In genomic region chr6:108784056-108784455, GRCm38 (mm10) we compare ENCODE assay signal across 8 mouse cellular contexts. TPM values are rescaled to one million over a fixed set of nuclear protein-coding genes. Genes with fewer than 3 reads are reported as not detected.
DNase-seq lines count a peak whose midpoint lies in the region; ATAC-seq and TF ChIP-seq lines count a peak whose summit lies in the region.

No protein-coding gene starts in this region.

- peak overlapping the region; percentile 77 for H3K4me2 ChIP-seq in hindbrain, embryonic 16.5 days (ENCODE audit: low read length)

- peak overlapping the region; percentile 96 for H3K4me3 ChIP-seq in testis, adult 2 months (ENCODE audit: control insufficient read depth, low read depth, low read length)
- H3K4me3 ChIP-seq in brown adipose tissue, adult 24 weeks (ENCODE audit: insufficient read depth, low read depth, low read length): peak overlapping the region; percentile 88
- H3K4me3 ChIP-seq in hindbrain, embryonic 16.5 days (ENCODE audit: low read length): peak overlapping the region; percentile 100

- ATAC-seq in hindbrain, embryonic 16.5 days: no peak

- TF ChIP-seq POLR2A in testis, adult 2 months (IDR thresholded peaks at IDR 0.05; ENCODE audit: control insufficient read depth, low read depth, low read length): no peak

- DNase-seq in testis, postnatal 14 days (ENCODE audit: low spot score): no peak
- peak; percentile 83 for DNase-seq in lung, postnatal 25 days (ENCODE audit: low spot score)
- DNase-seq in left cerebral cortex, adult 9 months (ENCODE audit: low spot score in 2 of 2): no peak
- no peak for DNase-seq in ovary, adult 18-20 months (ENCODE audit: low spot score)
- no peak for DNase-seq in cerebellum, postnatal 4 days (ENCODE audit: low spot score in 2 of 2)

- no peak for TF ChIP-seq CTCF in testis, adult 2 months (IDR thresholded peaks at IDR 0.05; ENCODE audit: control insufficient read depth, insufficient read depth, insufficient replicate concordance, low read depth, low read length)

- WGBS in hindbrain, embryonic 16.5 days: 31% methylated on average over 11 of the region's 11 CpGs

- peak overlapping the region; percentile 97 for H3K9ac ChIP-seq in hindbrain, embryonic 16.5 days (ENCODE audit: low read depth, low read length)

- no peaks in the 10 kb centered on the region for H3K36me3 ChIP-seq in testis, adult 2 months (ENCODE audit: control insufficient read depth, insufficient read depth, low read length)
- H3K36me3 ChIP-seq in hindbrain, embryonic 16.5 days (ENCODE audit: control insufficient read depth, insufficient read depth, low read length): no peaks in the 10 kb centered on the region

- no peak overlapping the region; the same call in 1 of the 2 replicates for H3K27ac ChIP-seq in testis, adult 2 months (ENCODE audit: control insufficient read depth, insufficient read depth, low read depth, low read length)
- no peak overlapping the region for H3K27ac ChIP-seq in brown adipose tissue, adult 24 weeks (replicated peaks; ENCODE audit: low read depth, low read length)
- no peak overlapping the region for H3K27ac ChIP-seq in hindbrain, embryonic 16.5 days (ENCODE audit: low read depth, low read length)

- H3K4me1 ChIP-seq in testis, adult 2 months (ENCODE audit: control insufficient read depth, insufficient read depth, low read length): peaks cover 12% of the 10 kb centered on the region
- H3K4me1 ChIP-seq in brown adipose tissue, adult 24 weeks (ENCODE audit: control insufficient read depth, insufficient read depth, insufficient read length, low read length): peaks cover 17% of the 10 kb centered on the region
- peaks cover 22% of the 10 kb centered on the region for H3K4me1 ChIP-seq in hindbrain, embryonic 16.5 days (ENCODE audit: control insufficient read depth, insufficient read depth, low read depth, low read length)

- H3K9me3 ChIP-seq in hindbrain, embryonic 16.5 days (ENCODE audit: control insufficient read depth, low read length): no peaks in the 10 kb centered on the region

- H3K27me3 ChIP-seq in testis, adult 2 months (ENCODE audit: control insufficient read depth, insufficient read depth, low read length): no peaks in the 10 kb centered on the region
- no peaks in the 10 kb centered on the region for H3K27me3 ChIP-seq in hindbrain, embryonic 16.5 days (replicated peaks; ENCODE audit: control insufficient read depth, insufficient read depth, low read length)

RNA-seq across cellular contexts. Expression of gene Arl8b, which starts 1.2 kb away (rescaled TPM):
- polyA plus RNA-seq in testis, adult 2 months (2012; rRNA removed): 26.0 and 37.0 TPM in 2 replicates
- polyA plus RNA-seq in brown adipose tissue, adult 24 weeks (2012; ENCODE audit: insufficient read depth, insufficient read length, missing spikeins): 66.3 and 96.4 TPM in 2 replicates
- 108 and 113 TPM in 2 replicates for polyA plus RNA-seq in hindbrain, embryonic 16.5 days (2015; fragmentation: Nextera tagmentation; extraction: Ambion mirVana)

RNA-seq across cellular contexts. Expression of gene Edem1, which starts 44.4 kb away (rescaled TPM):
- 5.6 and 7.4 TPM in 2 replicates for polyA plus RNA-seq in testis, adult 2 months (2012; rRNA removed)
- 25.6 and 41.9 TPM in 2 replicates for polyA plus RNA-seq in brown adipose tissue, adult 24 weeks (2012; ENCODE audit: insufficient read depth, insufficient read length, missing spikeins)
- 5.0 and 6.6 TPM in 2 replicates for polyA plus RNA-seq in hindbrain, embryonic 16.5 days (2015; fragmentation: Nextera tagmentation; extraction: Ambion mirVana)
